Mouse (Mus musculus): Measurements from ENCODE around the gene Upk3bl.
"Not testable (repeated sequence)": the region's sequence is repeated elsewhere in the genome, so short reads cannot be mapped to it uniquely, and the experiment has no call there.

The Upk3bl gene

GRCm38 (mm10) chr5:136045987-136046386 lies 8.3 kb upstream of the Upk3bl start:
- in situ Hi-C loops (cut with MseI, MboI): no loop called here

- in situ Hi-C loops (cut with MseI, MboI): not testable (repeated sequence)
Measured at GRCm38 (mm10) chr5:136048541-136048940, 5.8 kb upstream of the Upk3bl start.

DNA sequence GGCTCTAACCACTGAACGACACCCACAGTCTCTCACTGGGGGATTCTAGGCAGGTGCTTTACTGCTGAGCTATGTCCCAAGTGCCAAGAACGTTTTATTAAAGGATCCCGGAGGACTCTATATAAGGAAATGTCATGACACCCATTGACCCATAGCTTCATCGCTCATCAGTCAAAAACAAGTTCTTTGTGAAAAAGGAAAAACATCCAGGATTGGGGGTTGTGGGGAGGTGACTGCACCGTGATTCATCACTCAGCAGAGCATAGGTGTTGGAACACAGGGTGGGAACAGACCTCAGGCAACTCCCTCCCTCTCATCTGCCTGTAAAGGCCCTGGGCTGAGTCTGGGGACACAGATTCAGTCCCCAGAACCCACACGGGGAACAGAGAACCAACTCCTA lies 4.4 kb upstream of the Upk3bl start:
- in situ Hi-C loops (cut with MseI, MboI): no loop called here

GRCm38 (mm10) chr5:136051231-136052085 lies 2.8 kb upstream of the Upk3bl start:
- in situ Hi-C loops (cut with MseI, MboI): no loop called here

DNA sequence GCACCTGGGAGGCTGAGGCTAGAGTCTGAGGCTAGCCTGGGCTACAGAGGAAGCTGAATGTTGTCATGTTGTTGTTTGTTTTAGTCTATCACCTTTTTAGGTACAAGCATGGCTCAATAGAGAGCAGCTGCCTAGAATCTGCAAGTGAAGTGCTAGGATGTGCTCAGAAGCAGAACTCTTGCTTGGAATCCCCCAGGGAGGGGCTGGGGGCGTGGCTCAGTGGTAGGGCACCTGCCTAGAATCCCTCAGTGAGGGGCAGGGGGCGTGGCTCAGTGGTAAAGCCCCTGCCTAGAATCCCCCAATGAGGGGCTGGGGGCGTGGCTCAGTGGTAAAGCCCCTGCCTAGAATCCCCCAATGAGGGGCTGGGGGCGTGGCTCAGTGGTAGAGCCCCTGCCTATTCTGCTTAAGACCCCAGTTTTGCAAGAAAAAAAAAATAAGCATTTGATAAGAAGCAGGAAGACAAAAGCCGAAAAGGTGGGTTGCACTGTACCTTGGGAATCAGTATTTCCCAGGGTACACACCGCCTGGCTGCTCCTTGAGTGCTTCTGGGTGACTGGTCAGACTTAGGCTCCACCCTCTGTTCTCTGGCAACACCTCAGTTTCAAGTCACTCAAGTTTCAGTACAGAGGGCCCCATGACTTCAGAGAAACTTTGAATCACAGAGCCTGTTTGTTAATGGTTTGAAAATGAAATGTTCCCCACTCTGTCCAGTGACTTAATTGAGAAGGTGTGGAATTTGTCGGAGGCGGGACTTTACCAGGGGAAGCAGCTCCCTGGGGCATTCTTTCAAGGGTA lies 1.2 kb upstream of the Upk3bl start:
- in situ Hi-C loops (cut with MseI, MboI): no loop called here

- in situ Hi-C loops (cut with MseI, MboI): no loop called here
Measured at GRCm38 (mm10) chr5:136056062-136056461, 1.8 kb downstream of the Upk3bl start.

DNA sequence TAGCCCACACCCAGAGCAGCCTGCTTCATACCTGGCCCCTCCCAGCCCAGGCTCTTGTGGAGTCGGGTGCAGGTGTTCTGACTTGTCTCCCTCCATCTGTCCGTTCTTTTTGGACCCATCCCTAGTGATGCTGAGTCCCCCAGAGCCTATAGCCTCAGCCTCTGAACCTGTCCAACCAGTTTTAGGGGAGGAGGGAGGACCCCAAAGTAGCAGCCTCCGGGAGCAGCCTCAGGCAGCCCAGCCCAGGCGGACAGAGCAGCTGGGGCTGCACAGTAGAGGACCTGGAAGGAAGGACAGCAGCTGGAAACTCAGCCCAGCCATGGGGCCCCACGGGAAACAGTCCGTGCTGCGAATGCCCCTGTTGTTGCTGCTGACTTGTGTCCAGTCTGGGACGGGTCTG lies 2.8 kb downstream of the Upk3bl start:
- in situ Hi-C loops (cut with MseI, MboI): no loop called here

DNA sequence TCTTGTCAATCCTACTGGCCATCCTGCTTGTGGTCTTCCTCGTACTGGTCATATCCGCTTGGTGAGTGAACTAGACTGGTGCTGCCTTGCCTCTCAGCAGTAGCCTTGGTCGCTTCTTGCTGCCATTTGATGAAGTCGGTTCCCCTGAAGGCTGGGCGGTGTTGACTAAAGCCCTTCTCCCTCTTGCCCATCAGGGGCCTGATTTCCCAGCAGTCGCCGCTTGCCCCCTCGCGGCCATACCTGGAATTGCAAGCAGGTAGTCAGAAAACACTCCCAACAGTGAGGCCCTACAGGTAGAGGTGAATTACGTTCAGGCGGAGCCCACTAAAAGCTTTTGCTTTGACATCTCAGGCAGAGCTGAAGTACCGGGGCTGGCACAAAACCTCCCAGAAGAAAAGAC lies 7.3 kb downstream of the Upk3bl start:
- in situ Hi-C loops (cut with MseI, MboI): loop anchor here in 1 of 2 experiments (10.0 kb wide), 1 partner anchor 87 kb away; the partner anchor contains the start of gene Ssc4d

GRCm38 (mm10) chr5:136063920-136064319 lies 9.6 kb downstream of the Upk3bl start:
- in situ Hi-C loops (cut with MseI, MboI): loop anchor here in 1 of 2 experiments (10.0 kb wide), 1 partner anchor 89 kb away; the partner anchor contains the start of gene Ssc4d

DNA sequence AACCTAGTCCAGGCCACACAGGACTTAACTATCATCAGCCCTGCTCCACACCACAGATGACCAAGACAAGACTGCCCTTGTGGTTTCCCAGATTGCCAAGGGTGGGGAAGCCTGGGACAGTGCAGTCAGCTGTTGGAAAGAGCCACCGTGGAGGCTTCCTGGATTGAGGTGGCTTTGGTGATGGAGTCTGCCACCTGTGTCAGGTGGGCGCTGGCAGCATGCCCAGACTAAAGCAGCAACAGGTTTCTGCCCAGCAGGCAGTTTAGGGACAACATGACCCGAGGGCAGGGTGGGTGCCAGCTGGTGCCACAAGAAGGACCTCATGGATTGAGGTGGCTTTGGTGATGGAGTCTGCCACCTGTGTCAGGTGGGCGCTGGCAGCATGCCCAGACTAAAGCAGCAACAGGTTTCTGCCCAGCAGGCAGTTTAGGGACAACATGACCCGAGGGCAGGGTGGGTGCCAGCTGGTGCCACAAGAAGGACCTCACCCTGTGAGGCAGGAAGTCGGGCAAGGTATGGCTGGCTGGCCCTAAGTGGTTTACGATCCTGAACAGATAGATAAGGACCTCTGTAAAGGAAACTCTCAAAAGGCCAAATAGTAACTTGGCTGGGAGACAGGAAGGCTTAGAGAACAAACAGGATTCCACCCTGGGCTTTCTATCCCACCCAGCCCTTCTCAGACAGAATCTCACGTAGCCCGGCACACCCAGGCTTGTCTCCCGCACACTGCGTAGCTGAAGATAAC lies 12.3 kb downstream of the Upk3bl start:
- in situ Hi-C loops (cut with MseI, MboI): loop anchor here in 1 of 2 experiments (10.0 kb wide), 1 partner anchor 92 kb away; the partner anchor contains the start of gene Ssc4d

- in situ Hi-C loops (cut with MseI, MboI): loop anchor here in 1 of 2 experiments (10.0 kb wide), 1 partner anchor 95 kb away; the partner anchor contains the start of gene Ssc4d
Measured at GRCm38 (mm10) chr5:136069411-136069810, 15.1 kb downstream of the Upk3bl start.

DNA sequence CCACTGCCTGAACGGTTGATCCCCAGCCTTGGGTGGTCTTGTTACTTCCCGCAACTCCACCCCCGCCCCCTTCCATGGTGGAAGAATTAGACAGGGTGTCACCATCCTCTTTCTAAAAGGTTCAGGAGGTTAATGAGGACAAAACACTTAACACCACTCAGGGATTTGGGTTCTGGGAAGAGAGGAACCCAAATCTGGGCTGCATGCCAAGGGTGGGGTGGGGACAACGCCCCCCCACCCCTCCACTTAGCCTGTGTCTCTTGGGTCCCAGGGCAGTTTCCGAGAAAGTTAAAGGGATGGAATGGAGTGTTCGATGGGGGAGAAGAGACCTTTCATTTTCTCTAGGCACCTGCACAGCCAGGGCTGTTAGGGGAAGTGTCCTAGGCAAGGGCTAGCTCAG lies 18.8 kb downstream of the Upk3bl start:
- in situ Hi-C loops (cut with MseI, MboI): no loop called here

- in situ Hi-C loops (cut with MseI, MboI): no loop called here
Measured at GRCm38 (mm10) chr5:136073526-136073925, 19.2 kb downstream of the Upk3bl start.

DNA sequence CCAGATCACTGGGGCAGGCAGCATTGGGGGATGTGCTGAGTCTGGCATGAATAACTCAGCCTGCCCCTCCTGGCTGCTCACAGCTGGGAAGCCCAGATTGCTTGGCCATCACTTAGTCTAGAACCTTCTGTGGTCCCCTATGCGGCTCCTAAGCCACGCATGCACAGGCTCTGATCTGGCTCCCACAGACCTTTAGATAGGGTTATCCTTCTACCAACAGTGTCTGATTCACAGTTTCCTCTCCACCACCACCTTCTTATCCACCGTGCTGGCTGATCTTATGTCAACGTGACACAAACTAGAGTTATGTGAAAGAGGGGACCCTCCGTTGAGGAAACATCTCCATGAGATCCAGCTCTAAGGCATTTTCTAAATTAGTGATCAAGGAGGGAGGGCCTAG lies 20.8 kb downstream of the Upk3bl start:
- in situ Hi-C loops (cut with MseI, MboI): no loop called here

DNA sequence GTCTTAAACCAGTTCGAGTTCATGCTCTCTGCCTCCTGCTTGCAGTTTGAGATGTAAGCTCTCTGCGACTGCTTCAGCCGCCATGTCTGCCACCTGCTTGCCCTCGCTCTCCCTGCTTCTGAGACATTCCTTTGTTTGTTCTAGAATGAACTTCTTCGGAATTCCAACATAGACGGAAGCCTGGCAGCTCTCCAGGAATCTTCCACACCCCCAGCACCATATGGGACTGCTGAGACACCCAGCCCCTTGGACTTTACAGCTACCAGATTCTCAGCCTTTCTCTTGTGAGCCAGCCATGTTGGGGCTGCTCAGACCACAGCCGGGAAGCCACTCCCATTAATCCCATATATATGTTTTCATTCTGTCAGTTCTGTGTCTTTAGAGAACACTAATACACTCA lies 22.0 kb downstream of the Upk3bl start:
- in situ Hi-C loops (cut with MseI, MboI): no loop called here

DNA sequence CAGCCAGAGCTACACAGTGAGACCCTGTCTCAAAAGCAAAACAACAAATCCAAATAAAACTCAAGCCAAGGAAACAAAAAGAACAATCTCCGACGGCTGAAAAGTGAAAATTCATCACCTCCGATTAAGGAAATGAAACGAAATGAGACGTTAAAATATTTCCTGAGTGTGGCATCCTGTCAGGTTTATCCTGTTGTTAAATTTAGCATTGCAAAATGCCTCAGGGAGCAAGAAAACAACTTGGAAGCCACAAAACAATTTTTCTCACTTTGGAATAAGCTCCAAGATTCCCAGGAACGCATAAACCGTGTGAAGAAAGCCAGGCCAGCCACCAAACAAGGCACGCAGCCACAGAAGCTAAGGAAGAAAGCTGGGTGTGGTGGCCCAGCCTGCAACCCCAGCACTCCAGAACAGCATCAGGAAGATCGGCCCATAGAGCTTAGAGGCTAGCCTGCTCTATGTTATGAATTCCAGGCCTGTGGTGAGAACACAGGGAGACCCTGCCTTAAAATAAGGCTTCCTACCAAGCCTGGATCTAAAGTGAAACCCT lies 22.8 kb downstream of the Upk3bl start:
- in situ Hi-C loops (cut with MseI, MboI): no loop called here

DNA sequence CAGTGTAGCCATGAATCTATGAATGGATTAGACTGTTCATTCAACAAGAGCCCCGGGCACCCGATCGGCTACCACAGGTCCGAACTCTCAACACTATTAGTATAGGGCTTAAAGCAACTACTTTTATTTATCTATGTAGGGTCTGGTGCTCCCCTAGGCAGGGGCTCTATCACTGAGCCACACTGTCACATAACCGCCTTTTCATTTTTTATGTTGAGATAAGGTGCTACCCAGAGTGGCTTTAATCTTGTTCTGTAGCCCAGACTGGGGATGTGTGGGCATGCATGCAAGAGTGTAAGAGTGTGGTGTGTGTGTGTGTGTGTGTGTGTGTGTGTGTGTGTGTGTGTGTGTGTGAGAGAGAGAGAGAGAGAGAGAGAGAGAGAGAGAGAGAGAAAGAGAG lies 23.8 kb downstream of the Upk3bl start:
- in situ Hi-C loops (cut with MseI, MboI): no loop called here

- in situ Hi-C loops (cut with MseI, MboI): no loop called here
Measured at GRCm38 (mm10) chr5:136082345-136082744, 28.1 kb downstream of the Upk3bl start.

DNA sequence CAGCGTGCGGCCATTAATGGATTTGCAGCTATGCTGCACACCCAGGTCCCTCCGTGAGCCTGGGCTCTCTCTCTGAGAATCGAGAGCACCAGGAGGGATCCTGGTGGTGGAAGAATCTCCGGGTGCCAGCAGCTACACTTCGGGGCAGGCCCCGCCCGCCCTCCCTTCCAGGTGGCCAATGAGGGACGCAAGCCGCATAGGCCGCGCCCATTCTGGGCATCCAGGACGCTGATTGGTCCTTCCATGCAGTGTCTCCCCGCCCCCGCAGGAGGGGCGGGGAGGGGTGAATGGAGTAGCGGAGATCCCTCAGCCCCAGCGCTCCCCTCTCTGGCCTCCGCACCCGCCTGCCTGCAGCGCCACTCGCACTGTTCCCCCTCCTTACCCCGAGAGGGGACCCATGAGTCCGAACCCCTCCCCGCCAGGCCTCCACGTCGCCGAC lies 29.4 kb downstream of the Upk3bl start, which contains the start of gene Rasa4:
Gene Rasa4 (plus strand): TSS at position 248 of the 439 bp plus-strand sequence.
- in situ Hi-C loops (cut with MseI, MboI): no loop called here

DNA sequence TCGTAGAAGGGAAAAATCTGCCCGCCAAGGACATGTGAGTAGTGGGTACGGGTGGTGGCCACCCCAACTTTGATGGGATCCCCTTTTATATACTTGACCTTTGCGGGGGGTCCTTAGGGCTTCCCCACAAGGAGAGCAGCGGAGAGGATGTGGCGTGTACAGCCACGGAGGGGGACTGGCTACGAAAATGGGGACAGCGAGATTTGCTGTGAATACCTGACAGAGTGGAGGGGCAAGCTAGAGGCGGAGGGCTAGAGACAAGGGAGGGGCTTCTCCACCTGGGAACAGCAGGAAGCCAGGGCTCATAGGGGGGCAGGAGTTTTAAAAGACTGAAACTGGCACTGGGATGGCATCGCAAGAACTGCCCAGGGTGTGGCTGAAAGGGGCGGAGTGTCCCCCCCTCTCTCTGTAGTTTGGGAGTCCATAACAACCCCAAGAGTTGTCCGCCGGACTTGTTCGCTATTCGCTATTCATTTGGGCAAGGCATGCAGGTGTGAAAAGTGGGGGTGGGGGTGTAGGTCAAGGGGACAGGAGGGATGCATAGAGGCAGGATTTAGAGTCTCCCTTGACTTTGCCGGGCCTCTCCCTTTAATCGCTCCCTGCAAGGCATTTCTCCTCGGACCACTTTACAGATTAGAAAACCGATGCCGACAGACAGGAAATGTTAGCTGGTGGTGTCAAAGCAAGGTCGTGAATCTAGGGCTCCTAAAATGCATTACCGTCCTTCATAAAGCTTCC lies 30.0 kb downstream of the Upk3bl start:
- in situ Hi-C loops (cut with MseI, MboI): no loop called here

Data from mouse trophoblast stem cell (cell line).